Mouse (Mus musculus): Measurements from ENCODE around the gene Zfyve27. TPM values are rescaled to one million over a fixed set of nuclear protein-coding genes. Genes with fewer than 3 reads are reported as not detected.

Zfyve27 gene
- polyA plus RNA-seq, 1 experiment = 113 TPM

DNA sequence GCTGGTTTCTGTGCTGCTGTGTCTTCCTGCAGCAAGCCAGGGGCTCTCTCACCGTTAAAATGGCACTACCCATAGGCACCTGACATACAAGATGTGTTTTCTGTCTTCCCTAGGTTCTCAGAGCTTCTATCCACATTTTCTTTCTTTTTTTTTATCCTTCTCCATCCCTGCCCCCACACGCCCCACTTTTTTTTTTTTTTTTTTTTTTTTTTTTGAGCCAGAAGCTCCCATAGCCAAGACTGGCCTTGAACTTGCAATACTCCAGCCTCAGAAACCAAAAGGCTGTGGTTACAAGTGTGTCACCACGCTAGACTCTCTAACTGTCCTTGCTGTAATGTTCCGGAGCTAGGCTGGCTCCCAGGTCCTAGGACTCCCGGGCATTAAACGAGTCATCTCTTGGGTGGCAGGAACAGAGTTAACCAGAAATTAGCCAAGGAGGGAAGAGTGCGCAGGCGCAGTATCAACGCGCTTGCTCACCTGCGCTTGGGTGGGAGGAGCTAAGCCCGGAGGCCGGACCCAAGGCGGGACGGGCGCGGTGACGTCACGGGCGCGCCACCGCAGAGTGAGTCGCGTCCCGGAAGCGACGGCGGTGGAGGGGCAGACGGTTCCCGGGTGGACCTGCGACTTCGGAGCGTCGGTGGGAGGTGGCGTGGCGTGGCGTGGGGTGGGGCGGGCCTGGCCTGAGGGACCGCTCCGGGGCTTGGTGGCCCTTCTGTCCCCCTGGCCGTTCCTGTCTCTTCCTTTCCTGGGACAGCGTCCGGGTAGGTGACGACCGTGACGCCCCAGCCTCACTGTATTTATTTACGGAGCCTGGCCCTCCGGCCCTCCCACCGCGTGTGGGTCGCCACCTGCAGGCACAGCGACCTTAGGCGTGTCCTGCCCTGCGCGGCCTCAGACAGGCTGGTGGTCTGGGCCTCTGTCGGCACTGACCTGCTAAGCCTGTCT, 6.5 kb downstream of the Zfyve27 start:
- peak; percentile 90 to 95 for DNase-seq (ENCODE audit: extremely low spot score in 1 of 2, low spot score in 1 of 2)

DNA sequence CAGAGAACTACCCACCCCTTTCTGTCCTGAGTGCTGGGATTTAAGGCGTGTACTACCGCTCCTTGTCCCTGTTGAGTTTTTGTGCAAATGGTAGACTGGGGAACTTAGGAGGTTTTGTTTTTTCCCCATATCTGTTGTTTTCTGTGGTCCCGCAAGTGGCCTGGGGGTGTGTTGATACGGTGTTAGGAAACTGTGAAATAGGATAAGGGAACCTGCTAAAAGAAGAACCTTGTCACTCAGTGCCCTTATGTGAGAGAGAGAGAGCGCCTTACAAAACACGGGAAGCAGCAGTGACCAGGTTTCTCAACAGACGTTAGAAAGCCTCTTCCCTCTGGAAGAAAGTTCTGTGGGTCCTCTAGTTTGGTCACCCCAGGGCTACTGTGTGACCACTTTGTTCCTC, 13.1 kb downstream of the Zfyve27 start:
- DNase-seq (ENCODE audit: extremely low spot score in 1 of 2, low spot score in 1 of 2) = no peak

DNA sequence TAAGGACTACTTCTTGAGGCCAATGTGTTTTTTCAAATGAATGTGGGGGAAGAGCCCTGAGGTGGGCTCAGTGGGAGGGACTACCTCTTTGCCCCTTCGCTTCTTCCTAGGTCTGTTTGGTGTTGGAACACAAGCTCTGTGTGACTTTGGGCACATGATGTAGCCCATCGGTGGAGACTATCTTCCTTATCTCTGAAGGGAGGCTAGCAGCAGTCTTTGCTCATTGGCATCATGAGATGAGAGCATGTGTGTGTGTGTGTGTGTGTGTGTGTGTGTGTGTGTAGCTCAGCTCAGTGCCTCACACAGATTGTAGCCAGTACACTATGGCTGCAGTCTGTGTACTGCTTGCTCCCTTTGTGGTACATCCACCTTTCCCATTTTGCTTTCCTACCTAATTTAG, 13.7 kb downstream of the Zfyve27 start:
- DNase-seq (ENCODE audit: extremely low spot score in 1 of 2, low spot score in 1 of 2) = no peak

DNA sequence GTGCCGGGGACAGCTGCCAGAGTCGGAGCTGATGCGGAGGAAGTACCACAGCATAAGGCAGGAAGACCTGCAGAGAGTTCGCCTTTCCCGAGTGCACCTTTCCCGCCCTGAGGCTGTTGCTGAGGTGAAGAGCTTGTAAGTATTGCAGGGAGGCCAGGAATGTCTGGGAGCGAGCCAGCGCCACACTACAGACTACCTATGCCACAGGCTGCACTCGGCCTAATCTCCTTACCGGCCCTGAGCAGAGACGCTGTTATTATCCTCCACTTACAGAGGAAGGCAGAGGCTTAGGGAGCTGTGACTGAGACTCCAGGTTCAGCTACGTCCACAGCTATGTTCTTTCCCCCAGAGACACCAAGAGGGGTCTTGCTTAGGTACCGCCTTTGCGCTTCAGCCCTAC, 15.6 kb downstream of the Zfyve27 start:
- no peak for DNase-seq (ENCODE audit: extremely low spot score in 1 of 2, low spot score in 1 of 2)

DNA sequence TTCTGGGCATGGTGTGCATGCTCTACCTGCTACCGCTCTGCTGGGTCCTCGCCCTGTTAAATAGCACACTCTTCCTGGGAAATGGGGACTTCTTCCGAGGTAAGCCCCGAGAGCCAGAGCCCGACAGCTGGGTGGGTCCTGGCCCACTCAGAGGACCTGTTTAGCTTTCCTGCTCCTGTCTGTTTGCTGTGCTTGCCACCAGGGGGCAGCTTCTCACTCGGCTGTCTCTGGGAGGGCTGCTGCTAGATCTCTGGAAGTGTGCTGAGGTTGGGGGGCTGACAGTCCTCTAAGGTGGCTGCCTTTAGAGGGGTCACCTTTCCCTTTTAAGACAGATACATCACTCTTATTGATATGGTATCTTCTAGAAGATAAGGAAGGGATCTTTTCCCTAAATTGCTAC, 18.9 kb downstream of the Zfyve27 start:
- no peak for DNase-seq (ENCODE audit: extremely low spot score in 1 of 2, low spot score in 1 of 2)

DNA sequence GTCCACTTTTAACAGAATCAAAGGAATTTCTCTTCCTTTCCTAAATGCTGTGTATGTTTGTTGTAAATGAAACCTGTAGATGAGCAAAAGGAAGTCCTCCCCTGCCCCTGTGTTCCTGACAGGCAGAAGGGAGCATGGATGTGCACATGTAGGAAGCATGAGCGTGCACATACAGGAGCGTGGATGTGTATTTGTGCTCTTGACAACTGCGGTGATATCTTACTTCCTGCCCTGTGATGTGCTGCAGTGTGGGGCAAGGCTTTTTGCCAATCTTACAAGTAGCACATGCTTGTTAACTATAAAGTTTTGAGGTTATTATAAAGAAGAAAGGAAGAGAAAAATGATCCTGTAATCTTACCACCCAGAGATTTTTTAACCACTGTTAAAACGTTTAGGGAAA, 26.0 kb downstream of the Zfyve27 start:
- no peak for DNase-seq (ENCODE audit: extremely low spot score in 1 of 2, low spot score in 1 of 2)

DNA sequence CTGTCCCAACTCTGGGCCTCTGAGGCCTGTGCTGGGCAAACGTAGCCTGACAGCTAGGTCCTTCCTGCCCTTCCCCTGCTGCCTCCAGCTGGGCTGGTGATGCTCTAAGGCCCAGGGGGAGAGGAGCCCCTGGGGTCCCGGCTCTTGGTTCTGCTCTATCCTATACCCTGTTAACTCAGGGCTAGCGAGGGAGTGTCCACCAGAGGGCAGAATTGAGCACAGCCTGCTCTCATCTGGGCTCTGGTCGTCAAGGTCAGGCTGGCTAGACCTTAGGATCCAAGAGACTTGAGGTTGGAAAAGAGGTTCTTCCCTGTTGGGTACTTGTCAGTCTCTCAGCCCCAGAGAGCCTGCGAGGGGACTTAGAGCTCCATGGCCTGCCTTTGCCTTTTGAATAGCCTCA, 26.7 kb downstream of the Zfyve27 start:
- peak in 1 of 2 experiments; percentile 71 for DNase-seq (ENCODE audit: extremely low spot score in 1 of 2, low spot score in 1 of 2)

DNA sequence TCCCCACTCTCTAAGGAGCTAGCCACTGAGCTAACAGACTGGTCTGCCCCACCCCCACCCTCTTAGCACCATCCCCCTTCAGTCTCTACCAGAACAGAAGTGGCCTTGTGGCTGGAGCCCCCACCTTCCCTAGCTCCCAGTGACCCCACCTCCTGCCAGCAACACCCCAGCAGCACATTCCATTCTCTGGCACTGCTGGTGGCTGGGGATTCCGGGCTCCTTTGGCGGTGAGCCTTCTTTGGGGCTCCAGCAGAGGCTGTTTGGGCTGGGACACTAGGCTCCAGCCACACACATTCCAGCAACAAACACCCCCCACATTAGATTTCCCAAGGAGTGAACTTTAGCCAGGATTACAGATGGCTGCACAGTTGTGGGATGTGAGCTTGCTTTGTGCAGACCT, 29.6 kb downstream of the Zfyve27 start:
- DNase-seq (ENCODE audit: extremely low spot score in 1 of 2, low spot score in 1 of 2) = no peak

DNA sequence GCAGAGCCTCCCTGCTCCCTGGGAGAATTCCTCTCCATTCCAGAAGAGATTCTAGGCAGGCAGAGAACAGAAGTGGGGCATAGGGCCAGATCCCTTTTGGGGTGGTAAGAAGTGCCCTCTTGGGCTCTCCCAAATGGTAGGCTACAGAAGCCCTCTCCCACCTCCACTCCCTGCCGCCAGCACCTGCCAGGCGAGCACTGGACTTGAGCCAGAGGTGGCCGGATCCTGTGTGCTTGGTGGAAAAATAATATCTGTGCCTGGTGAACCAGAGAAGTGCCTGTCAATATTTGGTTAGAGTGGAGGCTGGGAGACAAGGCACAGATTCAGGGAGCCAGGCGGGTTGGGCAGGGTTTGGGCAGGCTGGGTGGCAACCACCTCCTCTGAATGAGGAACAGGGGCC, 32.6 kb downstream of the Zfyve27 start:
- DNase-seq (ENCODE audit: extremely low spot score in 1 of 2, low spot score in 1 of 2) = no peak

DNA sequence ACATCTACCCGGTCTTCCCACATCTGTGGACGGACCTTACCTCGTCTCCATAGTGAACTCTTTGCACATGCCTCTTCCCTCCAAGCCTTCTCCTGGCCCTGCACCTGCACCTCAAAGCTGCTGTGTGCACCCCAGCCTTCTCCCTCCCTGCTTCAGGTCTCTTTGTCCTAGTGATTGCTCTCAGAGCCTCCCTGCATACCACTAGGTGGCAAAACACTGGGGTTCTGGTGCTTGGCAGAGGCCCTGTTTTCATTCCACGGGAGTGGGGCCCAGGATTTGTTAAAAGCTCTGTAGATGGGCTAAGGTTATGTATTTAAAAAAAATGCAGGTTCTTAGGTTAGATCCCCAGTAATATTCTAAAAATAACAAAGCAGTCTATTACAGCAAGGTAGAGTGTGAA, 33.3 kb downstream of the Zfyve27 start:
- DNase-seq (ENCODE audit: extremely low spot score in 1 of 2, low spot score in 1 of 2) = peak in 1 of 2 experiments; percentile 29

DNA sequence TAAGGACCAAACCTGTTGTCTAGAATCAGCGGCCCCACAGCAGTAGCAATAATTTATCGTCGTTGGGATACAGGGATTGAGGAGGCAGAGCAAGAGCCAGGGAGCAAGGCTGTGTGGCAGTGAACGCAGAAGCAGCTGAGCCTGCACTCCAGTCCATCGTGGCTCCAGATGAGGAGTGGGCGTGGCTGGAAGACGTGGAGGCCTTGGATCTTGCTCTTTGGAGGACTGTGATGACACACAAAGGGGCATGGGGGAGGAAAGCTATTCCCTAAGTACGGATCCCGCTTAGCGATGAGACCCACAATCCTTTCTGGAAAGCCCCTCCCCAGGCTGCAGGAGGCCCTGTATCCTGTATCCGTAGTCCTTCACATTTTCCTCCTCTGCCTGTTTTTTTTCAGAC, 34.3 kb downstream of the Zfyve27 start:
- DNase-seq (ENCODE audit: extremely low spot score in 1 of 2, low spot score in 1 of 2) = peak in 1 of 2 experiments; percentile 17

DNA sequence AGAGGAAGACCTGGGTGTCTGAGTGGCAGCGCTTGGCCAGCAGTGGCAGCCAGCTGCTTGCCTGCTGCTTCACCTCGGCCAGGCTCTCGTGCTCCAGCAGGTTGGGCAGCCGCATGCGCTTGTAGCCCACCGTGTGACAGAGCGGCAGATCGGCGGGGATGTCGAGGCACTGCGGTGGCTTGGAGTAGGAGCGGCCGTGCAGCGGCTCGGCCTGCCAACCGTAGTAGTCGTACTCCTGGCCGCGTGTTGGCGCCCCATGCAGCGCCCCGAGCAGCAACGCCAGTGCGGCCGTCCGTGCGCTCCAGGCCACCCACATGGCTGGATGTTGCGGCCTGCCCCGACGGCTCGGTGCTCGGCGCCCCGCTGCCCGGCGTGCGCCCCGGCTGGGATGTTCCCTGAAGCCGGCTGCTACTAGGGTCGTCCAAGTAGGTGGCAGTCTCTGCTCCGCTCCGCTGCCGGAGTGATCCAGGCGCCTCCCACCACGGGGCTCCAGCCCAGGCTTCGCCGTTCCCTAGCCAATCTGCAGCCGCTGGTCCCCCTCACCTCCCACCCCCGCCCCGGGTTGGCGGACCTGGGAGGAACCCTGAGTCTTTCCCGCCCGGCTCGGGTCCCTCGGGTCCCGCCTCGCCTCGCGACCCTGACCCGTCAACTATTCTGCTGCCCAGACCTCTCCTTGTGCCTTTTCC, 38.1 kb downstream of the Zfyve27 start, which contains the start of gene Sfrp5:
Gene Sfrp5, minus strand, starts transcription at position 557 of the 686 bp plus-strand sequence.
- DNase-seq (ENCODE audit: extremely low spot score in 1 of 2, low spot score in 1 of 2) = no peak

DNA sequence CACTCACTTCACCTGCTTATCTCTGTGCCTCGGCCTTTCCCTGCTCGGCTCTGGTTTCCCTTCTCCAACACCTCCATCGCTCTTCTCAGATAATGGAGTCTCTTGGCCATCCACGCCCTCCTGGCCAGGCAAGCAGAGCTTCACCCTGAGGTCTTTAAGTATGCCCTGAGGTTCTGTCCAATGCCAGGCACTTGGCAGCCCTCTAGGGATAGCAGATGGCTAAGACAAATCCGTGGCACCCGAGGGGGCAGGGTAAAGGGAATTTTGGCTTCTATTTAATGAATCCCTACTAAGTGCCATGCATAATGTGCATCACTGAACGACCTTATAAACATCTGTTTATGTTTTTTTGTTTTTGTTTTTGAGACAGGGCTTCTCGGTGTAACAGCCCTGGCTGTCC, 38.7 kb downstream of the Zfyve27 start:
- no peak for DNase-seq (ENCODE audit: extremely low spot score in 1 of 2, low spot score in 1 of 2)

DNA sequence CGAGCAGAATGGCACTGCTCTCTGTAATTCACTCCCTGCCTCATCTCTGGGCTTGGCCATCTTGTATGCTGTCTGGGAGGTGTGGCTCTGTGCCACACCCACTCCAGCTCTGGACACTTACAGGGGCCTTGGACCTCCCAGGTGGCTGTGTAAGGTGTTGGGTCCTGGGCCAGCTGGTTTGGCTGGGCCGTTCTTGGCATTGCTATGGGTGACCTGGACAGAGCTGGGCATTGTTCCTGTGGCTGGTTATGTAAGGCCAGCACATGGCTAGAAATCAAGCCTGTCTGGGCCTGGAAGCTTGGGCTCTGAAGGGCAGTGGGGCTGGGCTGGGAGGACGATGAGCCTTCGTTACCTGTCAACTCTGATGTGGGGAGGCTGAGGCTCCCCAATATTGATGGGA, 40.6 kb downstream of the Zfyve27 start:
- no peak for DNase-seq (ENCODE audit: extremely low spot score in 1 of 2, low spot score in 1 of 2)

DNA sequence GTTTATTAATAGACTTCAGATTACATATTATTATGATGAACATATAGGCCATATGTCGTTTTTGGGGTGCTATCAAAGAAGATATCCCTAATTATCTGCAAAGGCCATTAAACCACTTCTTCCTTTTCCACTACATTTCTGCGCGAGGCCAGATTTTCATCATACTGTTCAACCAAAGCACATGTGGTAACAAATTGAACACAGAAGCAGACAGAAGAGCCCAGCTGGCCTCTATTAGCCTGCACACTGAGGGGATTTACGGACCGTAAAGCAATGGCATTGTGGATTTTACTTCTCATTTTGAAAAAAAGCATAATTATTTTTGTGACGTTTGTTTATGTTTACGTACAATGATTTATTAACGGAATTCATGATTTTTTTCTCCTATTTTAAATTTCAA, 41.5 kb downstream of the Zfyve27 start:
- no peak for DNase-seq (ENCODE audit: extremely low spot score in 1 of 2, low spot score in 1 of 2)

DNA sequence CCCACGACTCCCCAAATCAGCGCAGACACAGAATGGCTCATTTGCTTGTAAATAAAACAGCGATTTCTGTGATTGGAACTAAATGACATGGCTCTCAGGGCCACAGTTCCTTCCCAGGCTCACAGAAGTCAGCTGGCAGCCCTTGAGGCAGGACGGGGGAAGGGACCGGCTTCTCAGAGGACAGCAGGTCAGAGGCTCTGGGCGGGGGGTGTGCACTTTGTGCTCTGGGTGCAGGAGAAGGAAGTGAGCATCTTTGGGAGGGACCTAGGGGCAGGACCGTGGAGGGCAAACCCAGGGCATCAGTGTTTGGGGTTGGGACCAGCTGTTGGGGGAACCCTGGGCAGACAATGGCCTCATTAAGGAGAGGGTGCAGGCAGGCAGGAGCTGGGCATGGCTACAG, 45.7 kb downstream of the Zfyve27 start:
- no peak for DNase-seq (ENCODE audit: extremely low spot score in 1 of 2, low spot score in 1 of 2)

DNA sequence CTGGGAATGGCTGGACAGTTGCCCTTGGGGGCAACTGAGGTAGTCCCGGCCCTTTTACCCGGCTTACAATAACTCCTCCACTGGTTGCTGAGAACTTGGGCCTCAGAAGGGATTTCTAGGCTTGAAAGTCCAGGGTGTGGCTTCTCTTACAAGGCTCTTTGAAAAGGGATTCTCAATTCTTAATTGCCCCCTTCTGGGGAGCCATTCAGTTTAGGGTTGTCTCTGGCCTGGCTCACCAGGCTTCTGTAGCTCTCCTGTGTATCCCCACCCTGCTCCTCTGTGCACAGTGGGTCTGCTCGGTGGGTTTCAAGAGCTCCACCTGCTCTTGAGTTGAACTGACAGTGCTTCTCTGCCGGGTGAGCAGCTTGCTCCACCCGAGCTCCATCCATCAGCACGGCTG, 46.2 kb downstream of the Zfyve27 start:
- DNase-seq (ENCODE audit: extremely low spot score in 1 of 2, low spot score in 1 of 2) = no peak

DNA sequence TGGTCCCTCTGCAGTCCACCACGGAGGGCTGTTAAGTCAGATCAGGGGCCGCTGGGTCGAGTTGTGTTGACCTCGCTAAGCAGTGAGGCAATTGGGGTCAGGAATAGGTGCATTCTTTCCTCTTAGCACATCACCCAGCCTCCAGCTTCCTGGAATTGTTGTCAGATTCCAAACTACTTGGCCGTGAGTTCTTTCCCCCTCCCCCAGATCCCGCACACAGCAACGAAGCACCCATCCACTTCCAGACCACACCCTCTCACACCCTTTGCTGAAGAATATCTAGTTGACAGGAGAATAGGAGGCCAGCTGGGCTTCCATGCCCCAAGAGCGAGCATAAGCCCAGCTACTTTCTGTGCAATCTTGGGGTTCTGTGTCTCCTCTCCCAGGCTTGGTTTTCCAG, 48.2 kb downstream of the Zfyve27 start:
- DNase-seq (ENCODE audit: extremely low spot score in 1 of 2, low spot score in 1 of 2) = no peak

DNA sequence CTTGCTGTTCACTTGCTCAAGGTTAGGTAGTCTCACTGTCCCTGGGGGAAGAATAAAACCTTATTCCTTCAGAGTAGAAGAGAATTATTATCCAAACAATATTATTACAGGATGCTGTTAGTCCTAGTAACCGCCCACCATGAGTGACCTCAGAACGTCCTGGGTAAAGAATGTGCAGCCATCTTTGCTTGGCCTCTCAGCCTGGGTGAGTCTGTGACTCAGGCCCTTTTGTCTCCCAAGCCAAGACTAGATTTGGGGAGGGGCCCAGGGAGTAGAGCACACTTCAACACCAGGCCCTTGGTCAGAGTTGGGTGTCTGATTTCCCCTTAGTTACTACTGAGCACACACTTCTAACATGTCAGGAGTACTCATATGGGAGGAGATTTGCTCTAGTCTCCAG, 50.9 kb downstream of the Zfyve27 start:
- no peak for DNase-seq (ENCODE audit: extremely low spot score in 1 of 2, low spot score in 1 of 2)

DNA sequence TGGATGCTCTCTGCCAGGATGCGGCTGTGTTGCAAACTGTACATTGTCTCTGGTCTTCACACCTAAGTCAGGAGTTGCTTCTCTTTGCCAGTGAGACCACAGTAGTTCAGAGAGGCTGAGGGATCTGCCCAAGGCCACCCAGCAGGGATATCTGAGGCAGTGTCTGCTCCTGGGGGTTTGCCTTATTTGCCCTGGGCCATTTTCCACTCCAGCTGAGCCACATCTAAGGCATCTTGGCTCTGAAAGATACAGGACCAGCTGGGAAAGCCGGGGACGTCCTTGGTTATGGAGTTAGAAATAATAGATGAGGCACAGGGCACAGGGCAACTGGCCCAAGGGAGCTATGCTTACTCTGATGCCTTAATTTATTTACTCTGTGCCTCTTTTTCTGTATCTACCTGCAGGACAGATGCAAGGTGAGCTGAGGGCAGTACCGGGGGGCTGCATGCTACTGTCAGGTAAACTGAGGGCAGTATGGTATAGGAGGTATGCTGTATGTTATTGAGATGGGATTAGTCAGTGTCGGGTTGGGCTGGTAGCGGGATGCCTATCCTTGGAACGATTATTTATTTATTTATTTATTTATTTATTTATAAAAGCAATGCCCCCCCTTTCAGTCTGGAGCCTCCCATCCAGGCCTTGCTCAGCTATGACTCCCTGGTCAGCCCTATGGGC, 53.1 kb downstream of the Zfyve27 start:
- DNase-seq (ENCODE audit: extremely low spot score in 1 of 2, low spot score in 1 of 2) = no peak

DNA sequence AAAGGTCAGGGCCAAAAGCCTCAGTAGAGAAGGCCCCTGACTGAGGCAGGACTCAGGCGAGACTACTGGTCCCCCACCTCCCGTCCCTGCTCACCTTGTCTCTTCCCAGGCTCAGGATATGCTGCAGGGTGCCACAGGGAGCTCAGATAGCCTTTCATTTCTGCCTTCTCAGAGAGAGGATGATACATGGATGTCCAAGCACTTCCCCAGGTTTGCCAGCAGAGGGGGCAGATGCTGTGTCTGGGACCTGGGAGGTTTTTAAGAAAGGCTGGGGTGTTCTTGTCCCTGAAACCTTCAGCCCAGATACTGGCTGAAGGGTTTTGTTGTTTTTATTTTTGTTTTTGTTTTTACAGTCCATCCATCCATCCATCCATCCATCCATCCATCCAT, 53.6 kb downstream of the Zfyve27 start:
- DNase-seq (ENCODE audit: extremely low spot score in 1 of 2, low spot score in 1 of 2) = peak in 1 of 2 experiments; percentile 78

Data from frontal cortex, adult 2 months (tissue).